Mouse (Mus musculus) heart, postnatal 0 days (tissue): Measurements from ENCODE around the gene Rae1.

Source experiments
- CTCF ChIP-seq: IDR thresholded peaks from 2 replicates; pipeline ENCODE4 v1.5.1; 2016; ENCODE audit warnings: antibody characterized with exemption, control low read depth, low read depth
- EP300 ChIP-seq: IDR thresholded peaks from 2 replicates; pipeline ENCODE4 v1.6.1; 2016; ENCODE audit warnings: antibody characterized with exemption, low read depth

DNA sequence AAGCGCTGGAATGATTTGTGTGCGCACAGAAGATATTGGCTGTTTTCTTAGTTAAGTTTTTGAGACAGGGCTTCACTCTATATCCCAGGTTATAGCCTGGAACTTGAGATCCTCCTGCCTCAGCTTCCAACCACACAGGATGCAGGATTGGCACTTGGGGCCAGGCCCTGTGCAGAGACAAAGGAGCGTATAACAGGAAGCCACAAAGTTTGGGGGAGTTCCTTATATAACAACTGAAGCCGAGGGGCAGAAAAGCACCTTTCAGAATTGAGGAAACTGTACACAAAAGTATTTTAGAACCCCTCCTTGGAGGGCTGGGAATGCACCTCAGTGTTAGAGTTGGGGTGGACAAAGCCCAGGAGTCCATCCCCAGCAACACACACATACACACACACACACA lies 39.1 kb downstream of the Rae1 start:
- no peak for TF ChIP-seq CTCF
- no peak for TF ChIP-seq EP300
